Mouse (Mus musculus) heart, postnatal 25 days (tissue): ENCODE measurements around the gene S100a3. TPM values are rescaled to one million over a fixed set of nuclear protein-coding genes. Genes with fewer than 3 reads are reported as not detected.

Experiments
- DNase-seq: peaks from one replicate; pipeline ENCODE4 v3.0.0; 2022; ENCODE audit warnings: low spot score
- intact Hi-C: fragments of 180-260 bp; cut with DNase I; formaldehyde crosslinking; loops from one replicate; pipeline ENCODE4 v1.15.1; 2025
- total RNA-seq, 2 experiments: library from RNA; stranded (reverse); gene quantifications; 2 replicates each; pipeline ENCODE4 v1.2.3; 2021

Gene S100a3
- total RNA-seq, result not detected

DNA sequence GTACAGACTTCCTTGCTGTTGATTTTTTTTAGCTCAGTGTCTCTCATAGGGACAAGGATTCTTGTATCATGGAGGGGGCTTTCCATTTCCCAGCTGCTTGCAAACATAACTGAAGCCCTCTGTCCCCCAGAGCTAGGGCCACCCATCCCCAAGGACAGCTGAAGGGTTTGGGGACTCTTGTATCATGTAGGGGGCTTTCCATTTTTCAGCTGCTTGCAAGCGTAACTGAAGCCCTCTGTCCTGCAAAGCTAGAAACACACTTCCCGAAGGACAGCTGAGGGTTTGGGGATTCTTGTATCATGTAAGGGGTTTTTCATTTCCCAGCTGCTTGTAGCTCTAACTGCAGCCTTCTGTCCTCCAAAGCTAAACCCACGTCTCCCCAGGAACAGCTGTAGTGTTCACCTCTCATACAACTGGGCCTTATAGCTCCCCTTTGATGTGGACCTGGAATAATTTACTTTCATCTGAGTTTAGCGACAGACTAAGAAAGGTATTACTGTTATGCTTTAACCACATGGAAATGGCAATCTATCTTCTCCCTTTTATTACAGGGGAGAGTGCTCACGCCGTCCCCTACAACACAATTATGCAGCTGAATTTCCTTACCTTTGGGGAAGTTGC lies at the start of gene S100a3:
Gene S100a3 (plus strand): TSS at position 571 of the 621 bp plus-strand sequence.
- DNase-seq, result no peak
- intact Hi-C loops, result no loop called here

DNA sequence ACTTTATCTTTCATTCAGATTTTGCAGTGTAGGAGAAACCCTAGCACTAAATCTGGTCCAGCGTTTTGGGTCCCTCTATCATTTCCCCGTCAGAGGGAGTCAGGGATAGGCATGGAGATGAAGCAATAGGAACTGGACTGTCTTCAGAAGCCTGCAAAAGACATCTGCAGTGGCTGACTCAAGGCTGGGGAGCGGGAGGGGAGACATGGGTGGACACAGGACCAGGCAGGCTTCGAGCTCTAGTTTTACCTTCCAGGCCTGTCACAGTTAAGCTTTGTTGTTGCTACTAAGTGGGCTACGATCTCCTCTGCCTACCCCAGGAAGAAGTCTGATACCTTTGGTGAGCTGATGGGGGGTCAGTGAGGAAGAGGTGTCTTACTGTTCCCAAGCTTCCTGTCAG lies 48.1 kb upstream of the S100a3 start:
- no peak for DNase-seq
- intact Hi-C loops, result loop anchor here (5.0 kb wide), 1 partner anchor 100 kb away; the partner anchor contains the start of gene S100a6

DNA sequence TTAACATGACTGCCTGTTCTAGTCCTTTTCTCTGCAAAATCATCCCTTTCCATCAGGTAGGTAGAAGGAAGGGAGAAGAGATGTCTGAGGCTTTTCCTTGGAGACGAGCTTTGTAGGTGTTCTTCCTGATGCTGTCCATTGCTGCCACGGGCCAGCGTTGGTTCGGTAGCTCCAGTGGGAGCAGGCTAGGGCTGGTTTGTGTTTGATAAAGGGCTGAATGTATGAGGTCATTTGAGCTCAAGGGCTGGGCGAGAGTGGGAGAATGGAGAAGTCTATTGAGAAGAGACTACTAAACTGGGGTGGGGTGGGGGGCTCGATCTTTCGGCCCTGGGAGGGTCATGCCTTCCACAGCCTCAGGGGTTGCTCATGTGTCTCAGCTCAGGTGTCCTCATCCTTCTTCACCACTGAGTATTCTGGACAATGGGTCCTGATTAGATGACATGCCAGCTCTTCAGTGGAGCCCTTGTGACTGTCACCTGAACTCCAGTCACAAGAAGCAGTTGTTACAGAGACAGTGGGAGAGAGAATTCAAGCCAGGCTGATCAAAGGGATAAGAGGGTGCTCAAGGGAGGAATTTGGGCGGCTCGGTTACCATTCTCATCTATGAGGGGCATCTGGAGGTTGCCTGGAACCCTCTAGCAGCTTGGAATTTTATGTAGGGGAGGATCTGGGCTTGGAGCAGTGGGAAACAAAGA lies 47.3 kb upstream of the S100a3 start:
- DNase-seq, result no peak
- intact Hi-C loops, result loop anchor here (5.0 kb wide), 1 partner anchor 99 kb away; the partner anchor contains the start of gene S100a6

DNA sequence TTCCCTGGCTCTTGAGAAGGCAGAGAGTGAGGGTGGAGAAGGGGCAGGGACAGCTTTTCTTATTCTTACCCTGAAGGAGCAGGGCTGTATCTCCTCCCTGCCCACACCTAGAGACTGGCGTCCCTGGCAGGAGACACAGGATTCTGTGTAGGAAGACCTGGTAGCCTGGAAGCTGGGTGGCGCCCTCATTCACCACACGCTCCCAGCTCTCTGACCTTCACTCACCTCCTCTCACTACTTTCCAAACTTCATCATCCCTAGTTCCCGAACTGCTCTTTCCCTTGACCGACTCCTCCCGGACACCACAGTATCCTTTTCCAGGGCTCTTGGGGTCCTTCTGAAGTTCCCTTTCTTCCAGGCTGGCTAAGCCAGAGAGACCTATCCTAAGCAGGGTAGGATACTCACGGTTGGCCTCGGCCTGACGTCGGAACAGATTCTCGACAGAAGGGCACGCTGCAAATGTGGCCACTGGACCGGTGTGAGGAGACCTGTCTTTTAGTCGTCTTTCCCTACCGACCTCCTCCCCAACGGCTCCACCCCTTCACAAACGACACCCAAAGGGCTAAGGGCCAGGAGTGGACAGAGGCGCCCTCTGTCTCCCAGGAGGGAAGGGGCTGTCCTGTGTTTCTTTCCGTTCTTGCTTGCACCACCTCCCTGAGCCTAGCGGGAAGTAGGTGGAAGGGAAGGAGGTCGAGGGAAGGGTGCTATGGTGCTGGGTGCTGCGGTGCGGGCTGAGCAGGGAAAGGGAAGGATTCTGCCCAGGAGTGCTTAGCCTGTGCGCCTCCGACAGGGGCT lies 46.4 kb upstream of the S100a3 start, which contains the start of the genes S100a1 and S100a13:
Gene S100a1 (minus strand): TSS at position 597 of the 795 bp plus-strand sequence.
Gene S100a13 (plus strand): TSS at position 640 of the 795 bp plus-strand sequence.
- intact Hi-C loops, result loop anchor here (5.0 kb wide), 1 partner anchor 98 kb away; the partner anchor contains the start of gene S100a6
- peak; percentile 77 for DNase-seq

DNA sequence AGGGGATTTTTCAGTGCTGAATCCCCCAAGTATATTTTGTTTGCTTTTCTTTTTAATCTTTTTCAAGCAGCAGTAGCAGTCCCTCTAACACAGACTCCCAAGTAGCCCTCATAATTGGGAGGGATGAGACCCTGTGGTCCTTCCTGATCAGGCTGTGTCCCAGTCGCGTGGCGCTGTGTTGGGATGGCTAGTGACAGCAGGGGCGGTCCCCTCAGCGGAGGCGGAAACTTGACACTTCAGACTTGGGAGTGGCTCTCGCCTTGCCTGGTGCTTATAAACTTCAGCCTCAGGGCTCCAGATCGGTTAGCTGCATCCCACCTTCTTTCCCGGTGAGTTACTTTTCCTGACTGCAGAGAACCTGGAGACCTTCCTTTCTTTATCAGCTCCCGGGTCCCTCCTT lies 45.7 kb upstream of the S100a3 start:
- intact Hi-C loops, result loop anchor here (5.0 kb wide), 1 partner anchor 98 kb away; the partner anchor contains the start of gene S100a6
- peak; percentile 70 for DNase-seq

DNA sequence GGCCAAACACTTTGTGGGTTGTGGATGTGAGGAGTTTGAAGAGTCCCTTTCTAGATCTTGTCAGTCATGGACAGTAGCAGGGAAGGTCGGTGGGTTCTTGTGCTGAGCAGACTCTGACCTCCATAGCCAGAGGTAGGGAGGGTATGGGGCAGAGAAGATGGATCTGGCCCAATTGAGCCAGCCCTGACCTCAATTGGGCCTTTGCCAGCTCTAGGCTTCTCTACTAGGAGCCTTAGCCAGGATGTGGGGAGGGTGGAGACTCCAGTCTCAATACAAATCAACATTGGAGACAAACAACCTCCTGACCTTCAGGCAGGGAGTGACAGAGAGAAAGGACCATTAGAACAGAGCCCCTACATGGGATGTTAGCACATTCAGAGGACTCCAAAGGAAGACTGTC lies 45.1 kb upstream of the S100a3 start:
- DNase-seq, result no peak
- intact Hi-C loops, result no loop called here

DNA sequence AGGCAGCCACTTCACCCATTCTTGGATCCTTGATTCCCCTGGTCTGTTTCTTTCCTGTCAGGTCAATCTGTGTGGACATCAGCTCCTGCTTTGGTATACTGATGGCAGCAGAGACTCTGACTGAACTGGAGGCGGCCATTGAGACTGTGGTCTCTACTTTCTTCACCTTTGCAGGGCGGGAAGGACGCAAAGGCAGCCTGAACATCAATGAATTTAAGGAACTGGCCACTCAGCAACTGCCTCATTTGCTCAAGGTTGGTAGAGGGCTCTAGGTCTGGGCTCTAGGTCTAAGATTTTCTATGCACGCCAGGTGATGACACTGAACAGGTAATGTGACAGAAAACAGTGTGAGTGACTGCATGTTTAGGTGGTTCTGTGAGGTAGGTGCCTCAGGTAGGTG lies 44.6 kb upstream of the S100a3 start:
- DNase-seq, result no peak
- intact Hi-C loops, result no loop called here

DNA sequence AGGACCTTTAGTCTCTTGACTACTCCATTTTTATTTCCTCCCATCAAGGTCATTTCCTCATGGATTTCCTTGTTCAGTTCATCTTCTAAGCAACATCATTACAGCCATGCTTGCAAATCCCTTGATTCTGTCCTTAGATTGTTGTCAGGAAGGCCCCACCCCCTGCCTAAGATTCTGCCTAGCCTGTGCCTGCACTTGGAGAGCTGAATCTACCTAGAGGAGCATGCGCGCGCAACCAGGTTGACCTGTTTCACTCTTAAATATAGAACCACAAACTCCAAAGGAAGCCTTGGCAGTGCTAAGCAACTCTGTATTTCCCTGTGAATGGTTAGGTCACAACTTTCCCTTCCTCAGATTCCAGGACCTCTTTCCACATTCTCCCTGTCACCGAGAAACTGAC lies 42.7 kb upstream of the S100a3 start:
- no peak for DNase-seq
- intact Hi-C loops, result no loop called here

DNA sequence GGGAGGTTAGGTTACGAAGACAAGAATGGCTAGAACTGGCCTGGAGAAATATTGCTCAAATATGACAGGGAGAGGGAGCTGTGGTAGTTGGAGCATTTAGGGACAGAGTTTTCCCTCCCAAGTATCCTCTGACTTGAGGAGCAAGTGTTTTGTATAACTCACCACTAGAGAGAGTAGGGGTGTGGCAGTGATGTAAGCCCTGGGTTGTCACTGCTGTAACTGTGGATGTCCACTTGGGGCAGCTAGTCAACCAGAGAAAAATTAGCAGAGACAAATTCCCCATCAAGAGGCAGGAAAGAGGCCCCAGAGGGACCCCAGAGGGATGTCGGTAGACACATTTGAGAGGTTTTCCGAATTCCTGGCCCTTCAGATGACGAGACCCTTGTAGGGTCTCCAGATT lies 35.0 kb upstream of the S100a3 start:
- peak; percentile 54 for DNase-seq
- intact Hi-C loops, result loop anchor here (1.0 to 2.0 kb wide), 3 partner anchors 59 to 128 kb away; no protein-coding TSS in a partner anchor

DNA sequence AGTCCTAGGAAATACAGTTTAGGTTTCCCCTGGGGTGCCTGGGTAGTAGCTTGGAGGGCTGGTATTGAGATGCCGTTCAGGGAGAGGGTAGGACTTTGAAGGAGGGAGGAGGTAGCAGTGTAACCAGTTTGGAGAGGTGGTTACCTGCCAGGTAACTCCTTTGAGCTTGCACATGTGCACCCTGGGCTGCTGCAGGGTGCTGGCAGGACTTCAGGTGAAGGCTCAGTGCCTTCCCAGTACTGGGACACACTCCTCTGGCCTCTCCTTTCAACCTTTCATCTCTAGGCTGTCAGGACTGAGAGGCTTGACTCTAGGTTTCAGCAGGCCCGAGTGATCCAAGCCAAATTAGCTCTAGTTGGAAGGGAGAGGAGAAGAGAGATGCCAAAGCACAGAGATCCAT lies 34.3 kb upstream of the S100a3 start:
- DNase-seq, result no peak
- intact Hi-C loops, result no loop called here

DNA sequence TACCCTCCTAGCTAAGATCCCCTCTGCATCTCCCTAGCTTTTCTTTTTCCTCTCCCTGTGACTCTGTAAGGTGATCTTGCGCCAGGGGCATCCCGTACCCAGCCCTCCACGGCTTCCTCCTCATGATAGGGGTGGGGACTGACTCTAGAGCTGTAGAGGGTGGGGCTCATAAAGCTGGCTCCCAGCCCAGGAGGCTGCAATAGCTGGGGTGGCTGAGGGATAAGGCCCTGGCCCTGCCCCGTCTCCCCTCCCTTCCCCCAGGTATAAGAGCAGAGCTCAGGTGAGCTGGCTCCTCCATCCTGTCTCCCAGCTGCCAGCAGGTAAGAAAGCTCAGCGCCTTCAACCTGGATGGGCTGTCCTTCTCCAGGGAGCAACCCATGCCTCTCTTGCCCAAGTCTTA lies 33.8 kb upstream of the S100a3 start, which contains the start of gene S100a14:
Gene S100a14 (plus strand): TSS at position 277 of the 400 bp plus-strand sequence.
- intact Hi-C loops, result no loop called here
- no peak for DNase-seq

DNA sequence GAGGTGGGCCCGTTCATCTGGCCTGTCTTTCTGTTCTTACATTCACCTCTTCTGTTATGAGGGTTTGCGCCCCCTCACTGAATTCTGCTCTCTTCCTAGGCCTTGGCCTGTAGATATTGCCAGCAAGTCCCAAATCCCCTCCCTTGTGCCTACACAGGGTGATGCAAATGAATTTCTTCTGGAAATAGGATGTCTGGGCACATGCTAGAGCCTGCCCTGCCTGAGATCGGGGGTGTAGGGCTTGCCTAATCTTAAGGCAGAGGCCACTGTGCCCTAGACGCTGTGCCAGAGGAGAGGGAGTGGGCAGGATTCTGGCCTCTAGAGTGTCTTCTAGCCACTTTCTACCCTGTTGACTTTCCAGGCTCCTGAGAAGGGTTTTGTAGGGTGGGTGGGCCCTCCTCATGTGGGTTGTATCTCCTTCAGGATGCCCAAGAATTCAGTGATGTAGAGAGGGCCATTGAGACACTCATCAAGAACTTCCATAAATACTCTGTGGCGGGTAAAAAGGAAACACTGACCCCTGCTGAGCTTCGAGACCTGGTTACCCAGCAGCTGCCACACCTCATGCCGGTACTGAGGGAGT lies 33.0 kb upstream of the S100a3 start:
- DNase-seq, result no peak
- intact Hi-C loops, result no loop called here

DNA sequence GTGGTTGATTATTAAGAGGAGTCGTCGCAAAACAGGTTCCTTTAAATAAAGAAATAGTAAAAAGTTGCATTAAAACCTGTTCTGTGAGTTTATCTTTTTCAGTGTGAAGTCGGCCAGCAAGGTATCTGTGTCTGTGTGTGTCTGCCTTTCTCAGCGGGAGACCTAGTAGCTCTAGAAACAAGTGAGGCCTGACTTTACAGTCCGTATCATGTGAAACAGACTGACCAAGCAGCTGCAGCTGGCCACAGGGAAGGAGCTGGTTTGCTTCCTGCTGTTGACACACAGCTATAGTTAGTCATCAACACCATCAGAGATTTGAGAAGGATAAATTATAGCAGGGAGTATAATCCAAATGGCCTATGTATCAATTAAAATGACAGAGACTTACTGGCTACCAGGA lies 28.7 kb upstream of the S100a3 start:
- DNase-seq, result no peak
- intact Hi-C loops, result no loop called here

DNA sequence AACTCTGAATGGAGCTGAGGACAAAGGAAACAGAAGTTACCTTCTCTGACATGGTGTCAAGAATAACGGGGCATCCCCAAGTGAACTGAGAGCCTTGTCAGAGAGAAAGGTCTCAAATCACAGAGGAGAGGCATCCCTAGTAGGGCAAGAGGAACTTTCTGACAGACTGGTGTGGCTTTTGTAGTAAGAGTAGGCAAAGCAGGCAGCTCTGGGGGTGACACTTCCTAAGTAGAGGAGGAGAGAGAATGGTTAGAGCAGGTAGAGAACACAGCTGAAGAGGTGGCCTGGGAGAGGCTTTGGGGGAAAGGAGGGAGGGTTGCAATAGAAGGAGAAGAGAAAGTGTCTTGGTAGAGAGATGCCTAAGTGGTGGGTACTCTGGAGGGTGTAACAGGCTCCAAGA lies 24.9 kb upstream of the S100a3 start:
- no peak for DNase-seq
- intact Hi-C loops, result no loop called here

DNA sequence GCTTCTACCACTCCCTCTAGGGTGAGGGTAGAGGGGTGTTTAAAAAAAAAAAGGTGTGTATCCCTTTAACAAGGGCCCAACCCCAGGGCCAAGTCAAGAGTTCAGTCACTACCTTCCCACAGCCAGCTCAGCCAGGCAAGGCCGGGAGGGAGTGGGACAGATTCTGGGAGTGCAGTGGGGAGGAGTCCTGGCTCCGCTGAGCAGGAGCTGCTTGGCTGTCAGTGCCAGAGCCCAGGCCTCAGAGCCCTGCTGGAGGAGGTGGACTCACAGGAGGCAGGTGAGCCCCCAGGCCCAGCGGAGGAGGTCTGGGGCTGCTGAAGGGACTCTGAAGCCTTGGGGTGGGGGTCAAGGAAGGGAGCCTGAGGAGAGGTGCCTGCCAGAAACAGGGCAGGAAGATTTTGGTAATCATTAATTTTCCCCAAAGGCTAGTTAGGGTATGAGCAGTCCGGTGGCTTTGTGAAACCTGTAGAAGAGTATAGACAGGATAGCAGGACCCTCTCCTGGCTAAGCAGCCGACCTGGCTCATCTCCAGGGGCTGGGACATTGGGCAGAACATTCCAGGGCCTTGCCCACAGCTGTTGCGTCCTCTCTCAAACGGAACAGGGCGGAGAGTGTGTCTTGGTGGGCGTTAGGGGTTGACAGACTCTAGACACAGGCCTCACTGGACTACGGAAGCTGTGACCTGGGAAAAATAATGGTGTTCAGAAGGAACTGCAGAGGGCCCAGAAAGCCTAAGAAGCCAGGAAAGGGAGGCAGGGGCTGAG lies 23.1 kb upstream of the S100a3 start, which contains the start of gene S100a16:
Gene S100a16 (plus strand): TSS at position 114 of the 764 bp plus-strand sequence.
- peak; percentile 79 for DNase-seq
- intact Hi-C loops, result no loop called here

DNA sequence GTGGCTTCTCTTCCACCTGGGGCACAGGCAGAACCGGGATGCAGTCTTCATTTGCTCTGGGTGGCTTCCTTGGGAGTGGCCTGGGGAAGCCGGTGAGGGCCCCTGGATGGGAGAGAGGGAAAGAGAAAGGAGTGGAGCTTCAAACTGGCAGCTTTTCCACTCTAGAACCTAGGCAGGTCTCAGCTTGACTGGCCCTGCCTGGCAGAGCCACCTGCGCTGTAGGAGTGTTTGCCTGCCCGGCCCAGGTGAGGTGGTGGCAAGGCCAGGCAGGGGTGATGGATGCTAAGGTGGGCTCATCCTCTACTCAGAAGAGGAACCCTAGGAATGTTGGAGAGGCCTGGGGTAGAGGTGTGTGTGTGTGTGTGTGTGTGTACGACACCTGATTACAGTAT lies 22.5 kb upstream of the S100a3 start:
- intact Hi-C loops, result no loop called here
- DNase-seq, result no peak

DNA sequence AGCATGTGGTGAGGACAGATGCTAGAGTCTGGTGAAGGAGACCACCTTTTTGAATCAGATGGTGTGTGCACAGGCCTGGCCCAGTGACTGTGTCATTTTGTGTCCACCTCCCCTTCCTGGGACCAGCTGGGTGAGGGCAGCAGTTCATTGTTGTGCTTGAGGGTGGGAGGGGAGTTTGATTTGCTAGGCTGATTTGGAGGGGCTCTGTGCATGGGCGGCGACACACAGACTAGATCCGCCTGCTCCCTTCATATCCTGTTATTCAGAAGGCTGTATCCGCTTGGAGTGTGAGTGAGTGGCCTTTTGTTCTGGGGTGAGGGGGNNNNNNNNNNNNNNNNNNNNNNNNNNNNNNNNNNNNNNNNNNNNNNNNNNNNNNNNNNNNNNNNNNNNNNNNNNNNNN lies 19.5 kb upstream of the S100a3 start:
- intact Hi-C loops, result loop anchor here (5.0 kb wide), 1 partner anchor 46 kb away; no protein-coding TSS in a partner anchor
- peak; percentile 62 for DNase-seq

DNA sequence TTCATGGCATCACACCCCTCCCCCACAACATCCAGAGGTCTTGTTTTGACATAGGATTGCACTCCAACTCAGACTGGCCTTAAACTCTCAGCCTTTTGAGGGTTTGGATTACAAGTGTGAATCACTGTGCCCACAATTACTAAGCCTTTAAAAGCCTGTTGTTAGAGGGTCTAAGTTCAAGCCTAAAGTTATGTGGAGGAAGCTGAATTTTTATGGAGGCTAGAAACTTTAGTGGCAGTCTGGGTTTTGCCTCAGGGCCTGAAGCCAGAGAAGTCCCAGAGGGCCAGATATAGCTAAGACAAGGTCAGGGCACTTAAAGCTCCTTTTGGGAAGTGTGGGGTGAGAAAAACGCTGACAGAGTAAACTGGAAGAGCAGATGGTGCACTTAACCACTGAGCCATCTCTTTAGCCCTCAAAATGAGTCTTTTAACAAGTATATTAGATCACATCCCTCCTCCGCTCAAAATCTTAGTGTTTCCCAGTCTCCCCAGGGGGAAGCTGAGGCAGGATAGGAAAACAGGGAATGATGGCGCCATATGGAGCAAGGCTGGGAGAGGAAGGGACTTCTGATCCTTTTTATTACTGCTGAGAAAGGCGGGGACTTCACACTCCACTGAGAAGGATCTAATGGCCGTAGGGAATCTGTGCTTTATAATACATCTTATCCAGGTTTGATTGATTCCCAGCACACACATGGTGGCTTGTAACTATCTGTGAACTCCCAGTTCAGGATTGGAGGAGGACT lies 10.5 kb upstream of the S100a3 start:
- DNase-seq, result no peak
- intact Hi-C loops, result no loop called here

DNA sequence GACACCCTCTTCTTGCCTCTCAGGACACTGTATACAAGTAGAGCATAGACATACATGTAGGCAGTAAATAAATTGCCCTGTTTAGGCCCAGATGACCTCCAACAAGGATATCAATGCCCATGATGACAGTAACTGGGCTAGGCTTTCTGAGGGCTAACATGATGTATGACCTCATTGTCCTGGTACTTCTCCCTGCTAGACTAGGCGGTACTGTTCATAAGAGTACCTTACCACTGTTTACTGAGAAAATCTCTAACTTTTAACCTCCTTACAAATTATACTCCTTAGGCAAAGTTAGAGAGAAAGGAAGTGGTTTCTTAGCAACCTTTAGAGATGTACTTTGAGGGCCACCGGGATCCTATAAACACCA lies 10.0 kb upstream of the S100a3 start:
- DNase-seq, result no peak
- intact Hi-C loops, result no loop called here
